Mouse (Mus musculus): ENCODE data around the gene Hdgfl2.

DNA sequence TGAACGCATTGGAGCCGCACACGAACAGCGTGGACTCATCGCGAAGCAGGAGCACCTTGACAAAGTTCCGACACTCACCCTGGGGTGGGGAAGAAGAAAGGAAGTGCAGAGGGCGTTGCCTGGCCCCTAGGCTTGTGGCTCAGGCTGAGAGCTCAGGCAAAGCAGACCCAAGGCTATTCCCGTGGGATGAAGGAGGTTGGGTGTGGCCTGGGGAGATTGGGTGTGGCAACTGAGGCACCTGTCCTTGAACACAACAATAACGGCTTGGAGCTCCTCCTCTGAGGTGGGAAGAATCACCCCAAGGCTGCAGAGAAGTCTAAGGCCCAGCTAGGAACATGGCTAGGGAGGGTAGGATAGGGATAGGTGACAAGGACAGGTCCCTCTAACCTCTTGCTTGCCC is 51.7 kb downstream of the Hdgfl2 start:
- no peak for TF ChIP-seq CTCF (IDR thresholded peaks at IDR 0.05; ENCODE audit: low read depth)
- TF ChIP-seq EP300 (IDR thresholded peaks at IDR 0.05; ENCODE audit: low read depth): no peak

Data from liver, postnatal 0 days (tissue).